Mouse (Mus musculus) layer of hippocampus, postnatal 25 days (tissue): ENCODE results near the gene Tmem151a. TPM values are rescaled to one million over a fixed set of nuclear protein-coding genes. Genes with fewer than 3 reads are reported as not detected.
"Not testable (repeated sequence)": the region's sequence is repeated elsewhere in the genome, so short reads cannot be mapped to it uniquely, and the experiment has no call there.

Source experiments
- DNase-seq, 2 experiments: peaks; one replicate each; pipeline ENCODE4 v3.0.0; 2022; ENCODE audit warnings: mixed read lengths in 2 of 2, low spot score in 1 of 2; ENCODE audit errors: extremely low spot score in 1 of 2
- total RNA-seq, 2 experiments: library from RNA; stranded (reverse); gene quantifications; 2 replicates each; pipeline ENCODE4 v1.2.3; 2021

The Tmem151a gene
- total RNA-seq, 2 experiments from 2014 or later: 131 to 138 TPM

DNA sequence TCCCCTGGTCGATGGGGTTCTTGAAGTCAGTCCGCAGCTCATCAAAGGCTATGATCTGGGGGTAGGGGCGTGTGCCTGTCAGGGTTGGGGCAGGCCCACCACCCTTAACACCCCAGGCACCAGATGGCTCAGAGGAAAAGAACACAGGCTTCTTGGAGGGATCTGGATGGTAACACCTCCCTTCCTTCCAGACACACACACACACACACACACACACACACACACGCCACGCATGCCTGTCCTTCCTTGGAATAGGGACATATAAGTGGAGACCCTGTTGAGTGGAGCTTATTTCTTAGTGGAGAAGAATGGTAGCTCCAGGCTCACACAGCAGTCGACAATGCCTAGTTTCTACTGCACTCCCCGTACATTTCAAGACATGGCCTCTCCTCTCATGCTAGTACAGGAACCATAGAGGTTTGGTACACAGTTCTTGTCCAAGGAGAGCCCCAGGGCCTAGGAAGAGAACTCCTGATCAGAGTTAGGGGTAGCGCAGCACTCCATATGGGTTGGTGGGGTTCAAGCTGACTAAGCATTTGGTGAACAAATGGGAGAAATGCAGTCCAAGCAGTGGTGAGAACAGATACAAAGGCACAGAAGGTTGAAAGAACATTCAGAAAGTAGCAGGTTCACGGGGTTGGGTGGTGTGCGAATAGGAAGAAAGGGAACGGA, 9.6 kb upstream of the Tmem151a start:
- DNase-seq: no peak

DNA sequence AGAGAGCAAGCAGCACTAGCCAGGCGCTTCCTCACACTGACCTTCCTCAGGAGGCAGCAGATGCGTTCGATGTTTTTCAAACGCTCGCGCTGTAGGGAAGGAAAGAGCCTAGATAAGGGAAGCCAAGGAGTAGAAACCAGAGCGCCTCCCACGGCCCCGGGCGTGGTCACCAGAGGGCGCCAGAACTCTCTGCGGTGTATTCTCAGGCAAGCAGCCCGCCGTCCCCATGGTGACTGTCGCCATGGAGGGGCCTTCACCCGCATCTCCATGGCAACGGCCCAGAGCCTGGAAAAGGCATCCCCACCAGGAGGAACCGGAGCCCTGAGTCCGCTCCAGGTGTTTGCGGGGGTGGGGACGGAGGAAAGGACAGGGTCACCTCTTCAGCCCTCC, 8.9 kb upstream of the Tmem151a start:
- DNase-seq: peak; percentile 96 to 100

DNA sequence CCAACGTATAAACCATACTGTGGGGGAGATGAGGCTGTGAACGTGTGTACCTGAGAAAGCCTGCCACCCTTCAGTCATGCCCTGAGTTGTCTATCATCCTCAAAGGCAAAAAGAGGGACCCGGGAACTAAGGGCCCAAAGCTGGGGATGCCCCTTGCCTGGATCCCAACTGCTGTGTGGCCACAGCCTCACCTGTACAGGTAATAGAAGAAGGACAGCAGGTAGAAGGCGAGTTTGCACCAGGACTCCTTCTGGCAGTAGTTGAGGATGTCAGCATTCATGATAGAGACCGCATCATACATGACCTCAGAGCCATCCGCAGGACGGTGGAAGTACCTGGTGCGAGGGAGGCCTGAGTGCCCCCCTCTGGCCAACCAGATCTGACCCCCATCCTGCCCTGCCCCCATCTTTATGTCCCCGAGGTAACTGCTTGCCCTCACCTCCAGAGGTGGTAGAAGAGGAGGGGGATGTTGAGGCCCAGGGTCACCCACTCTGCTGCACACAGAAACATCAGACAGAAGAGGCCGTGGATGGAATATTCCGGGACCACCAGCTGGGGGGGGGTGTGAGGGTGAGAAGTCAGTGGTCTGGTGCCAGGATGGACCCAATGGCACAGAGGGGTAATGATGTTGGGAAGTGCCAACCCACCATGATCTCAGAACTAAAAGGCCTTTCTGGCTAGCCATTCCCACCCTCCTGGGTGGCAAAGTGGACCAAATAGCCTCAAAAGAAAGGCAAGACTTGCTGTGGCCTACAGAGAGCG, 8.3 kb upstream of the Tmem151a start:
- no peak for DNase-seq

DNA sequence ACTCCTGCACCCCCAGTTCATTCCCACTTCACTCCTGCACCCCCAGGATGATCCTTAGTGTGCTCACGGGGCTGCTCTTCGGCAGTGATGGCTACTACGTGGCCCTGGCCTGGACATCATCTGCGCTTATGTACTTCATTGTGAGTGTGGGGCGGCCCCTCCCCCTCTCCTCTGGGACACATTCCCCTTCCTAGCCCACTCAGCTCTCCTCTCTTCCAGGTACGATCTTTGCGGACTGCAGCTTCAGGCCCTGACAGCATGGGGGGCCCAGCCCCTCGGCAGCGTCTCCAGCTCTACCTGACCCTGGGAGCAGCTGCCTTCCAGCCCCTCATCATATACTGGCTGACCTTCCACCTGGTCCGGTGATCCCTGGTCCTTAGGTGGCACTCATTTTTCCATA, 6.8 kb upstream of the Tmem151a start:
- DNase-seq: no peak

DNA sequence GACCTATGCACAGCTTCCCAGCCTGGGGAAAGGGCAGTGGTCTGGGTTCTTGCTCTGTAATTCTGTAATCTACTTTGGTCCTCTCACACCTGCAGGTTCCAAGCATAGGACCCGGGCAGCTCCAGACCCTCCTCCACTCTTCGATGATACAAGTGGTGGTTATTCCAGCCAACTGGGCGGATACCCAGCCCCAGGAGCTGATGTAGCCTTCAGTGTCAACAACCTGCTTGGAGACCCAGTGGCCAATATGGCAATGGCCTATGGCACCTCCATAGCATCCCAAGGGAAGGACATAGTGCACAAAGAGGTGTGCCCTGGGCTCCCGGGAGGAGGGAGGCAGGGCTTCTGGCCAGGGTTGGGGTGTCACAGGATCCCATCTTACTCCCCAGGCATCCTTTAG, 4.0 kb upstream of the Tmem151a start:
- no peak for DNase-seq

DNA sequence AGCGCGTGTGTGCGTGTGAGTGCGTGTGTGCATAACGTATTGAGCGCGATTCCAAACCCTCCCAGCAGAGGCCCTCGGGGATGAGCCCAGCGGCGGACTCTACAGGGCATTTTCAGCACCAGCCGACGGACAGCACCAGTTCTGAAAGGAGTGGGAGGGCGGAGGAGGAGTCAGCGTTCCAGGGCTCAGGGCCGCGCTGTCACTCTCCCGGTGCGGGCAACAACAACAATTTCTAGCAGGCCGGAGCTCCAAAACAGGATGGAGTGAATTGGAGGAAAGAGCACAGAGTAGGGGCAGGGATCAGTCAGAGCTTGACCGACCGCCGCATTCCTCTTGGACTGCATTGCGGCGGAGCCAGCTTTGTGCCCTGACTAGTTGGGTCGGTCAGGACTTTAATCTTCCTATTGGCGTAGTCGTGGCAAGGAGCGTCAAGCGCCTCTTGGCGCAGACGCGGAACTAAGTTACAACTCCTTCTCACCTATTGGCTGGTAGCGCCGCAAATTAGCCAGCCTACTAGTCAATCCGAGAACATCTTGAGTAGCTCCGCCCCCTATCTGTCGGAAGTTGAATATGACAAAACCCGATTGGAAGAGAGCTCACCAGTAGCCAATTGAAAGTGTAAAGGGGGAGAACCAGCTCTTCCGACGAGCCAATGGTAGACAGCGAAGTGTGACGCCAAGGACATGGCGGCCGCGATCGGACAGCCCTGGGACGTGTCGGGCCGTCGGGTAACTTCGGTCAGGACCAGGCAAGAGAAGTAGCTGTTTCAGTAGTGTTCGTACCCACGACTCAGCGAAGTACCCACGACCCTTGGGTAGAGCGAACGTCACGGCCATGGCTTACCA, 2.8 kb upstream of the Tmem151a start, which contains the start of gene Yif1a:
Gene Yif1a (plus strand): TSS at position 655 of the 845 bp plus-strand sequence.
- peak; percentile 74 to 84 for DNase-seq

DNA sequence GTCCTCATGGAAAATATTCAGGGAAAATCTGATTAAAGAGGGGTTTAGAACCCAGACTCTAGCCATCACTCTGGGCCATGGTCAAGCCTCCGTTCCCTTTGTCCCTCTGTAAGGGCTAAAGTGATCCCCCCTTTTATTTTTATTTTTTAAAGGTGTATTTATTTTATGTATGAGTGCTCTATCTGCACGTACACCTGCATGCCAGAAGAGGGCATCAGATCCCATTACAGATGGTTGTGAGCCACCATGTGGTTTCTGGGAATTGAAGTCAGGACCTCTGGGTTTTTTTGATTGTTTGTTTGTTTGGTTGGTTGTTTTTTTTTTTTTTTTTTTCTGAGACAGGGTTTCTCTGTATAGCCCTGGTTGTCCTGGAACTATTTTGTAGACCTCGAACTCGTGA, 1.2 kb upstream of the Tmem151a start:
- not testable (repeated sequence) for DNase-seq

DNA sequence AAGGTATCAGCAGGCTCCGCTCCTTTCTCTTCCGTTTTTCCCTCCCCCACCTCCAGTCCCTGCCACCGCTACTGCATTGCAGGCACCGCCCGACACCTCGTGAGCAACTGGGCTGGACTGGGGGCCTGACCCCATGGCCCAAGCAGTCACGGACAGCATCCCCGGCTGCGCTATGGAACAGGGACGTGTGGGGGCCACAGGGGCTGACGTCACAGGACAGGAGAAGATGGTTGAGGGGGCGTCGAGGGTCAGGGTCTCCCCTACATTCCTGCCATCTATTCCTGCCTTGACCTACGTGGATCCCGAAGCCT, 542 bp downstream of the Tmem151a start:
- no peak for DNase-seq

DNA sequence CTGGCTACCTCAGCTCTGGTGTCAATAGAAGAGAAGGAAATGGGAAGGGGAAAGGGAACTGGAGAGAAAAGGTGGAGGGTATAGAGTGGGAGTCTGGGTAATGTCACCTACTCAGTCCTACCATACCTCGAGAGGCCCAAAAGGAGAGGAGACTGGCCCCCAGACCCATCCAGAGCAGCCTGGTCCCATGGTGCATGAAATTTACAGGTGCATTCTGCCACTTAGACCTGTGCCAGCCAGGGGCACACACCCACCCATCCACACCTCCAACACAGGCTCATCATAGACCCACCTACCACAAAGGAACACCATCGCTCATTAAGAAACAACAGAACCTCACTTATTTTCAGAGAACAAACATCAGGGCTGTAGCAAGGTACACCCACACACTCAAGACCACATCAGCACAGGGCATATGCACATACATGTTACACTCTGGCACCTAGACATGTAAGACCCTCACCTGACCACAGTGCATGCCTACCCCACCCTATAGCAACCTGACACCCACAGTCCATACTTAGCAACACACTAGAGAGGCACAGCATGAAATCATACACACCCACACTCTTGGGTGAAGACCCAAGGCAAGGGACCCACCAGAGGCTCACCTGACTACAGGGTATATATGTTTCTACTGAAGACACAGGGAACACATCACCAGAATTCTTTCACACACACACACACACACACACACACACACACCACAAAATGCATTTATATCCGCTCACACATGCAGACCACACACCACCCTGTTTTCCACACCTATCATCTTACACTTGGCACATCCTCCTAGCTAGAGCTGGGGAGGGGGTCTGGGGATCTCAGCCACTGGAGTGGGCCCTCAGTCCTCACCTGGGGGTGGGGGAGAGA, 1.1 kb downstream of the Tmem151a start:
- no peak for DNase-seq

DNA sequence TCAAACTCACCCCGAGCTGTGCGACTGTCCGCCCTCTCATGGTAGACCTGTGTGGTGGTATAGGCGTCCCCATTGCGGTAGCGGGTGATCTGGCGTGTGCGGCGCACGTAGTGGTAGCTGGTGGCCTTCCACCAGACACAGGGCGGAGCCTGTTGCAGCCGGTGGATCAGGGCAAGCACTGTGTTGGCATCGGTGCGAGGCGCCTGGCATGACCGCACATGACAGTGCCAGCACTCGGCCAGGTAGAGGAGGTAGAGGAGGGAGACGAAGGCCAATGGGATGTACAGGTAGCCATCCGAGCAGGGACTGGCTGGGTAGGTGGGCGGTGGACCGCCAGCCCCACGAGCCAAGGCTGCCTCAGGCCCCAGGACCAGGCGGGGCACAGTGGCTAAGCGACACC, 2.7 kb downstream of the Tmem151a start:
- DNase-seq: no peak

DNA sequence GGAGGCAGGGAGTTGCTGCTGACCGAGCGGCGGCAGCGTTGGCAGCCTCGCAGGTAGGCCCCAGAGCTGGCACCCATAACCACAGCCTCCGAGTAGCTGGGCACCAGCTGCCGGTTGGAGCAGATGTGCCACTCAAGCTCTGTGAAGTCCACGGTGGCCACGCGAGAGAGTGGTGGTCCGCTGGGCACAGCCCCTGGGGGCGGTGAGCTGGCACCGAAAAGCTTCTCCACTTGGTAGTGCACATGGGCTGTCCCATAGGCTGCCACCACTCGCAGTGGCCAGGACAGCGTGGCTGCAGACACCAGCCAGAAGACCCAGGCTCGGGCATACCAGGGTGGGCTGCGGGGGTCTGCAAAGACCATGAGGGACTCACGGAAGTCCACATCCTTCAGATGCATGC, 3.3 kb downstream of the Tmem151a start:
- no peak for DNase-seq

DNA sequence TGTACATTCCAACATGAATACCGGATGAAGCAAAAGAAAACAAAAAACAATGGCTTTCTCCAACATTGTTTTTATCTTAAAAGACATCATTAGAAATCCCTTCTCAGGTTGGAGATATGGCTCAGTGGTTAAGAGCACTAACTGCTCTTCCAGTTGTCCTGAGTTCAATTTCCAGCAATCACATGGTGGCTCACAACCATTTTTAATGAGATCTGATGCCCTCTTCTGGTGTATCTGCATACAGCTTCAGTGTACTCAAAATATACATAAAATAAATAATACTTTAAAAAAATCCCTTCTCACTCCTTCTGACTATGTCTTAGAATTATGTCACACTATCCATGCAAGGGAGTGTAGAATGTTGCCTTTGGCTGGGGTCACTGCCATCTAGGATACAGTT, 6.1 kb downstream of the Tmem151a start:
- DNase-seq: no peak

DNA sequence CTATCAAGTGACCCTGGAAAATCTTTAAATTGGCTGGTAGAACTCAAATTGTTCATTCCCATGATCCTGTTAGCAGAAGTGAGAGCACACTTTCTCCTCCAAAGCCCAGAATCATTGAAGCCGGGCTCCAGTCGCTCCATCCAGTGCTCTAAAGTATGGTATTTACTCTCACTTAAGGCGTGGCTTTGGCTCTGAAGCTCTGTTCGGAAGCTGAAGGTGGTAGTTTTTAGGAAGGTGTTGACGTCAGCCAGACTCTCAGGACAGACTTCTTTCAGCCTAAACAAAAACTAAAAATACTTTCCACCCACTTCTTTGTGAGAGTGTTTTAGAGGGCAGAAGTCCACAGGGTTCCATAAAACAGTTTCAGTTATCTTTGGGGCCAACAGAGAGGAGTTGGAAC, 11.8 kb downstream of the Tmem151a start:
- no peak for DNase-seq

DNA sequence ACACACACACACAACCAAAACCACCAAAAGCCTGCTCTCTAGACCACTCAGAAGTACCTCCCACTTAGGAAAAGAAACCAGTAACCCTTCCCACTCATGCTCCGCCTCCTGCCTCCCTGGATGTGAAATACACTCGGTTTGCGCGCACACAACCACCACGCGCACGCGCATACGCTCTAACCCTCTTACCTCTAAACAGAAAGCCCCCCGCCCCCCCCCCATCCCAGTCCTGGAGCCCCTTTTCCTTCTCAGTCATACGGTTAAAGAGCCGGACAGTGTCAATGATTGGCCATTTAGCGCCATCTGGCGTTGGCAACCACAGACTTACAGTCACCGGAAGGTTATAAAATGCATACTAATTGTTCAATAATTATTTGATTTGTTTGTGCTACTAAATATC, 12.3 kb downstream of the Tmem151a start:
- peak in 1 of 2 experiments; percentile 61 for DNase-seq

DNA sequence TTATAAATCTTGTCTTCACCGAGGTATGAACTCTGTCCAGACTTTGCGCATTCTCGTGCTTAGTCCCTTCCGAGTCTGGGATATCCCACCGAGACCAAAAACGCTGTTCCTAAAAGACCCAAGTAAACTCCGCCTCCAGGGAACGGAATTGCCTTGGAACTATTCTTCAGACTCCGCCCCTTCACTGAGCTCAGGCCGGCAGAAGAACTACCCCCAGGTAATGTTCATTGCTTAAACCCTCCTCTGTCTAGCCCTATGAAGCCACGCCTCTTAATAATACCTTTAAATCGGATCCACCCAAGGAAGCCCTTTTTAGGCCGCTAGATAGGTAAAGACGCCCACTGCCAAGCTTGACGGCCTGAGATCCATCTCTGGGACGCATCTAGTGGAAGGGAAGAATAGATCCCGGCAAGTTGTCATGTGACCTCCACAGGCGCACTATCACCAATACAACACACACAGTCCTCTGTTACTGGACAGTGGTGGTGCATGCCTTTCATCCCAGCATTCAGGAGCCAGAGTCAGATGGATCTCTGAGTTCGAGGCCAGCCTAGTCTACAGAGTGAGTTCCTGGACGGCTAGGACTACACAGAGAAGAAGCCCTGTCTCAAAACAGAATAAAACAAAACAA, 12.8 kb downstream of the Tmem151a start:
- DNase-seq: no peak

DNA sequence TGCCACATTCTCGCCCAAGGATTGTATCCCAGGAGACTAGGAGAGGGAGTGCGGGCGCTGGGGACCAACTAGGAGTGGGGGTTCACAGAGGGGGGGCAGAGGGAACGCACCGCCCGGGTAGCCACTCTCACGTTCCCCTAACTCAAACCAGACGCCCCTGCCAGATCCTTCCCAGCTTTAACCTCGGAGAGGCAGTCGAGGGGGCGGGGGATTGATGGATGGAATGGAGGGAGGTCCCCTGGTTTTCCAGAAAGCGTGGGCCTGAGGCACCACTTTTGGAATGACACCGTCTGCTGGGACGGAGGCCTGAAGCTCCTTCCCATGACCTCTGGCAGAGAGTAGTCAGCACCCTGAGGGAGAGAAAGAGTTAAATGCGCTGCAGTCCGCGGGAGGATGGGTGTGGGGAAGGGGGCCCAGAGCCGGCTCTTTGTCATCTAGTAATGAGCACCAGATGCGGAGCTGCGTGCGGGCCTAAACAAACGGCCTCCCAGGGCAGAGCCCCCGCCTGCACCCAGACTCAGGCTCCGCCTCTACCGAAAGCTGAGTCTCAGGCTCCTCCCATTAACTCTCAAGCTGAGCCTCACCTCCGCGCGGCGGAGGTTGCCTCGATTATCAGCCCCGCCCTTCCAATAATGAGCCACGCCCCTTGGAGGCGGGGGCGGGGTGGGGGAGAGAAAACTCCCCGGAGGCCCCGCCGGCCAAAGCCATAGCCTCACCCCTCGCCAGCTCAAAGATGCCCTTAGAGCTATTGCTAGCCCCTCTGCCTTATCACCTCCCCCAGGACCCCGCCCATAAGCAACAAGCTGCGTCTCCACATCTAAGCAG, 13.6 kb downstream of the Tmem151a start:
- DNase-seq: no peak

DNA sequence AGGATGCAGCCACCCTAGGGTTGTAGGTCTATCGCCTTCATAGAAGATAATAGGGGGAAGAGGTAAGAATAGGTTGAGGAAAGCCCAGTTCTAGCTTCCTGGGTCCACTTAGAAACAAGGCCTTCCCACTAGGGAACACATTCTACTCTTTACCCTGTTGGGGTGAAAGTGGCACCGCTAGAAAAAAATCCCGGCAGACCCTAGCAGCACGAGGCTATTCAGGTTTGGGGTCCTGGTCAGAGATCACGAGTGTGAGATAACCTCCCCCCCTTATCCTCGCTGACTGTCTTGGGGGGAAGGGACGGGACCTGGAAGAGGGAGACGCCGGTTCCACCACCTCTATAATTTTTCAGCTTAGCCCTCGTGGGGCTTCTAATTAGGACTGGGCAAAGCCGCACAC, 14.3 kb downstream of the Tmem151a start:
- no peak for DNase-seq

DNA sequence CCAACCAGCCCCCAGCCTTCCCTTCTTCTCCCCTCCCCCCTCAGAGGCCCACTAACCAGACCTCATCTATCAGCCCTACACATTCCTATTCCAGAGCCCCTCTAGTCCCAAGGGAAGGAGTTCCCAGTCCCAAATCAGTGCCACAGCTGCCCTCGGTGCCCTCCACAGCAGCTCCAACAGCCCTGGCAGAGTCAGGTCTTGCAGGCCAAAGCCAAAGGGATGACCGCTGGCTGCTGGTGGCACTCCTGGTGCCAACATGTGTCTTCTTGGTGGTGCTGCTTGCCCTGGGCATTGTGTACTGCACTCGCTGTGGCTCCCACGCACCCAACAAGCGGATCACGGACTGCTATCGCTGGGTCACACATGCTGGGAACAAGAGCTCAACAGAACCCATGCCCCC, 15.4 kb downstream of the Tmem151a start:
- DNase-seq: no peak

DNA sequence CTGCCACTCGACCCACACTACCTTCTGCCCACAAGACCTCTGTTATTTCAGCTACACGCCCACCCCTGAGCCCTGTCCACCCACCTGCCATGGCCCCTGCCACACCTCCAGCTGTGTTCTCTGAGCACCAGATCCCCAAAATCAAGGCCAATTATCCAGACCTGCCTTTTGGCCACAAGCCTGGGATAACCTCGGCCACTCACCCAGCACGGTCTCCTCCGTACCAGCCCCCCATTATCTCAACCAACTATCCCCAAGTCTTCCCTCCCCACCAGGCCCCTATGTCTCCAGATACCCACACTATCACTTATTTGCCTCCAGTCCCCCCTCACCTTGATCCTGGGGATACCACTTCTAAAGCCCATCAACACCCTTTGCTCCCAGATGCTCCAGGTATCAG, 15.8 kb downstream of the Tmem151a start:
- no peak for DNase-seq
